Mouse (Mus musculus) inflammation-experienced regulatory T-cells, adult 6 months (primary cell): Measurements from ENCODE around the gene Lsm14b. TPM values are rescaled to one million over a fixed set of nuclear protein-coding genes. Genes with fewer than 3 reads are reported as not detected.

Experiments
- ATAC-seq: one replicate; pipeline ENCODE4 v1.8.0; 2017
- polyA plus RNA-seq, 3 experiments: library from polyadenylated mRNA; unstranded; fragments of 100-300 nt; shearing (Covaris generic); gene quantifications; one replicate each; pipeline ENCODE4 v1.2.1; 2017

The Lsm14b gene
- polyA plus RNA-seq, 3 experiments from 2014 or later, result 2.4 to 3.9 (median 2.5) TPM

DNA sequence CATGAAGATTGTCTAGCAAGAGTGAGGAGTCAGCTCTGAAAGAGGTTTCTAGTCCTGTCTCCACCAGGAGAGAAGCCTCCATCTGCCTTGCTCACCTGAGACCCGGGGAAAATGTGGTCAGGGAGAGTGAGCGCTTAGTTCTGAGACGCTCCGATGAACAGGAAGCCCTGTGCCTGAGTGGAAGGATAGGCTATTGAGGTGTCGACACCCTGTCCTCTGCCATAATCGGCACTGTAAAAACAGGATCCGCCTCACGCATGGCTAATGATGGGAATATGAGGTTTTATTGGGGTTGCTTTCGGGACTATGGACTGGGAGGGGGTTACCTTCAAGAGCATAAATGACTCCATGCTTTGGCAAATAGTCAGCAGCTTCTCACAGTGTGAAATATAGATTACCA is 6.2 kb upstream of the Lsm14b start:
- no peak for ATAC-seq

DNA sequence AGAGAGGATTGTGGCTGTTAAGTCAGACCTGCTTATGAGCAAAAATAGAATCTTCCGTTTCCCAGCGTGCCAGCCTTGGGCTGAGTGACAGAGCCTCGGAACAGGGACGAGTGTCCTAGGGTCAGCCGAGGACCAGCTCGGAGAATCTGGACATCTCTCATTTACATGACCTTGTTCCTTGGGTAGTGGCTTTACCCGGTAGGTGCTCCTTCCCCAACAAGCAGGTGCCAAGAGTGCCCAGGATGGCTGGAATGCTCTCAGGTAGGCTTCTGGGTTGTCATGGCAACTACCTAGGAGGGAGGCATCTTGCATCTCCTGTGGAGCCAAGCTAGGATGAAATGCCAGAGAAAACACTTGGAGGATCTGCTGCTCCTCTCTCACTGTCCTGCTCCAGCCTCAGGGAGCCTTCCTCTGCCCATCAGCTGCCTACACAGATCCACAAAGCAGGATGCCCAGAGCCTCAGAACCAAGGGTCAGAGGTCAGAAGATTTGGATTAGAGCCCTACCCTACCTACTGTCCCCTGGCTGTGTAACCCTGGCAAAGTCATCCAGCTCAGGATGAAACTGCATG is 4.6 kb upstream of the Lsm14b start:
- no peak for ATAC-seq

DNA sequence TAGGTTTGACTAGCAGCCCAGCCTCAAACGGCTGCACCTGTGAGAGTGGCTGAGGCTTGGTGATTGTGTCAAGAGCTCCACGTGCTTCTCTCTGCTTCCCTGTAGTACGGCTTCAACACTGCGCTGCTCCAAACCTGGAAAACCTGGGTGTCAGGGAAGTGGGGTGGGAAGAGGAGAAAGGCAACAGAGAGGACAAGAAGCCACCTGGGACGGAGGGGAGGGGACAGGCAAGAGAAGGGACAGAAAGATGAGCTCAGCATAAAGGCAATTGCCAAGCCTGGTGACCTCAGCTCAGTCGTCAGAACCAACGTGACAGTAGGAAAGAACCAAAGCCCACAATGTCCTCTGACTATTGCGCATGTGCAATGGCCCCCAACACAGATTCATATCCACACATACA is 3.9 kb upstream of the Lsm14b start:
- ATAC-seq, result no peak

DNA sequence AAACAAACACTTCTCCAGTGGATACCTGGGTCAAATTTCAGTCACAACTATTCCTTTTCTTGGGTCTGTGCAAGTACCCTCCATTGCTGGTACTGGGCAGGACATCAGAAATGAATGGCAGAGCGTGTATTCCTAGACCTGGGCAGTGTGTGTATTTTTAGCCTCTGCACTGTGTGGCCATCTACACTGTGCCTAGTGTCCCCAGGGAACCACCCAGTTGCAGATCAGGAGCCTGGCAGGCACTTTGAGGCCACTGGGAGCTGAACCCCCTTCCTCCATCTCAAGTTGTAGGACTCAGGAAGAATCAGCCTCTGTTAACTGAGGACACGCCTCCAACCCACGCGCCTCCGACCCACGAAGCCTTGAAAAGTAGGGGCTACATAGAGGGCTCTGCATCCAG is 2.0 kb upstream of the Lsm14b start:
- ATAC-seq, result no peak

DNA sequence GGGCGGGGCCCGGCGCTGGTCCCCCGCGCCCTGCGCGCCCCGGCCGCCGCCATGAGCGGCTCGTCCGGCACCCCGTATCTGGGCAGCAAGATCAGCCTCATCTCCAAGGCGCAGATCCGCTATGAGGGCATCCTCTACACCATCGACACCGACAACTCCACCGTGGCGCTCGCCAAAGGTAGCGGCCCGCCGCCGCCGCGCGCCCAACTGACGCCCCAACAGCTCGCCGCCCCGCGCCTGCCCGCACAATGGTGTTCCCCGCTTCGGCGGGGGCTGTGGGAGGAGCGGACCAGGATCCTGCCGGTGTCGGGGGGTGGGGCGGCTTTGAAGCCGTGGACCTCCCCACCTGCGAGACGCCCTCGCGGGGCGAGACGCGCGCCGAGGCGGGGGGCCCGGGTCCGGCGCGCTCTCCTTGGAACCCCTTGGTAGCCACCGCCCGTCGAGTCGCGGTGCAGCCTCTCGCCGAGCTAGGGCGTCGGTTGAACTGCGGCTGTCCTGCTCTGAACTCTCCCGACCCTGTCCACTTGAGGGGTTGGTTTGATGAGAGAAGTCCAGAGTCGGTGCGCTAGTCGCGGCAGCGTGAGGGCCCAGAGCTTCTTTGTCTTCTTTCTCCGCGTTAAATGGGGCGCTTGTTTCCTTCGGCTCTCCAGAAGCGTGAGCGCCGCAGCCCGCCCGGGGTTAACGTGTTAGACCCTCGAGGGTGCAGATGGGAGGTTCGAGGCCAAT is 511 bp downstream of the Lsm14b start:
- peak; percentile 11 for ATAC-seq

DNA sequence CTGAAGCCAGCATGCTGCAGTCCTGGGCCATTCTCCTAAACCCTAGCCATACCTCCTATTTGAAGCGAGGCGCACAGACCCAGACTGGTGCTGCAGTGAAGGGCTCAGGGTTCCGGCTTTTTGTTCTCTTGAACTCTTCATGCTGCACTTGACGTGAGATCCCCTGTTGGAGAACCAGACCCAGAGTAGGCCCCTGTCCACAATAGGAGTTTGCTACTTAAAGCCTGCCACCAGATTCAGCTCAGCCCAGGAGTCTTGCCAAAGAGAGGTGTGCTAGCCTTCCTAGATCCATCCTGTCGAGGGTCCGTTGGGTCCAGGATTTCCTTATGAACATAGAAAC is 1.0 kb downstream of the Lsm14b start:
- ATAC-seq, result no peak

DNA sequence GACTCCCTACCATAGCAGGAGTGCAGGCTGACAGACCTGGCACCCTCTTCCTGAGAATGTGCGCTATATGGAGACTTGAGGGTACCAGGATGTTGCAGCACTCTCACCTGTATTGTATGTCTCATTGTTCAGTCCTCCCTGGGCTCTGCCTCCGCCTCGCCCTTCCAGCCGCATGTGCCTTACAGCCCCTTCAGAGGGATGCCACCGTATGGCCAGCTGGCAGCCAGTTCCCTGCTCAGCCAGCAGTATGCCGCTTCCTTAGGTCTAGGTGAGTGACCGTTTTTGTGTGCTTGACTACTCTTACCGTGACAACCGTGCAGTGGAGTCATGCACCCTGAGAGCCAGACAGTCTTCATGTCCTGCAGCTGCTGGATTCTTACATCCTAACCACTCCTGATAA is 3.0 kb downstream of the Lsm14b start:
- ATAC-seq, result no peak

DNA sequence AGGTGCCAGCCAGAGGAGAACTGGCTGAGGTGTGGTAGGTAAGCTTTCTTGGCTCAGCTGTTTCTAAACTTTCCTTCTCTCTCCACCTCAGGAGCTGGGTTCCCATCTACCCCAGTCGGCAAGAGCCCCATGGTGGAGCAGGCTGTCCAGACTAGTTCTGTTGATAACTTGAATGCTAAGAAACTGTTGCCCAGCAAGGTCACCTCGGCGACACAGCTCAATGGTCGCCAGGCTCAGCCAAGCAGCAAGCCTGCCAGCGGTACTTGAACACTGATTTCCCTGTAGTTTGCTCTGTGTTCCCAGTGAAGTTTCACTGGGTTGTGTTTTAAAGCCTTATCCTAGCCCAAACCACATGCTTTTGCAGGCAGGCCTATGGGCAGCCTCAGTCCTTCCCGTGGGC is 6.5 kb downstream of the Lsm14b start:
- ATAC-seq, result no peak

DNA sequence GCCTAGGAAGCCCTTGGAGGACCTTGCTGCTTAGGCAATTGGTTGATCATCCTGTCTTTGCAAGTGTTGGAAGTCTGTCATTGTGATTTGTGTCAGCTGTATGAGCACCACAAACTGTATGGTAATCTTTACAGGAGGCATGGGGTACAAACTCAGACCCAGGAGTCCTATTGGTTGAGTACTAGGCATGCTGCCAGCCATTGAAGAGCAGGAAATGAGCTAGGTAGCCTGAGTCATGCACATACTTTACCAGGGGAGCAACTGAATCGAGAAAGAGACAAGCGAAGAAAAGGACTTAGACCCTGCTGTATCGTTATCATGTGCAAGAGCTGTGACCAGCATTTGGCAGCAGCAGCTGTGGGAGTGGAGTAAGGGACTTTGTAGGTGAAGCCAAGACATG is 8.1 kb downstream of the Lsm14b start:
- ATAC-seq, result no peak

DNA sequence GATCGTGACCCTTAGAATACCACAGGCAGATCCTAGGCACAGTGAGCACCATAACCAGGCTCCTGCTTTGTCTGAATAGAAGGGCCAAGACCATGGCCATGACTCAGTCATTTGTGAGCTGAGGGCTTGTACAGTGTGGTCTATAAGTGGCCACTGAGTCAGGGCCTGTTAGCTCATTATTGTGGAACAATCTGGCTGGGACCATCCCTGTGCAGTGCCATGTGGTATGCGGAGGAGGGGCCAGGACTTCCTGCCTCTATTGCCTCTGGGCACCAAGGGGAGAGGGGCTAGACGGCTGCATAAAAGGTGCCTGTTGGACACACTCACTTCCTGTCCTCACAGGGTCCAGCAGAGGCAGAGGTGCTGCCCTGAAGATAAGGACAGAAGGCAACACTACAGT is 9.2 kb downstream of the Lsm14b start:
- ATAC-seq, result no peak

DNA sequence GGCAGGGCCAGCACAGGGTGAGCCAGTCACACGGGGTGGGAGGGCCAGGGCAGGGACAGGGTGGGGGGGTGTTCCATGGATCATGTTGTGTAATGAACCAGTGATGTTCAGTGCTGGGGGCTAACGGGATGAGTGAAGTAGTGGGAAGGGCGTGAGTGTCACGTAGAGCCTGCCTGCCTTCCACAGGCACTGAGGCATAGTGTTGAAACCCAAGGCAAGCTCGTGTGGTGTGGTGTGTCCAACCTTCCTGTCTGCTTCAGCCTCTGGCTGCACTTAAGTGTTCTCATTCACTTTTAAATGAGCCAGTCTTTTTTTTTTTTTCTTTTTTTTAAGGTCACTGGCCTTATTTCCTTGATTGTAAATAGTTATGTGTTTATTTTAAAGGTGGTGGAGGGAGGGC is 10.0 kb downstream of the Lsm14b start:
- no peak for ATAC-seq

DNA sequence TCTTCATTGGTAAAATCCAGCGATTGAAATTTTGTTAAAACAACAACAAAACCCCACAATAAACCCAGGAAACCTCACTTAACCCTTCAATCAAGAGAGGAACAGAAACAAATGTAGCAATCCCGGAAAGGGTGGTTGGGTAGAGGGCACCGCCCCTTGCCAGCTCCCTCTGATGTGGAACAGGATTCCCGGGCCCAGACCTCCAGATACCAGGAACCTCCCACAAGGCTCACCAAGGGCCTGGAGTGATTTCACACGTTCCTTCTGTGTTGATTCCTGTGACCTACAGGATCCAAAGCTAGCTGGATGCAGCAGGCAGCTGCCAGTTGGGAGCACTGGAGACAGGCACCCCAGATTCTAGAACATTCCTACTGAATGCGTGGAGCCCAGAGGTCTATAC is 15.6 kb downstream of the Lsm14b start:
- no peak for ATAC-seq

DNA sequence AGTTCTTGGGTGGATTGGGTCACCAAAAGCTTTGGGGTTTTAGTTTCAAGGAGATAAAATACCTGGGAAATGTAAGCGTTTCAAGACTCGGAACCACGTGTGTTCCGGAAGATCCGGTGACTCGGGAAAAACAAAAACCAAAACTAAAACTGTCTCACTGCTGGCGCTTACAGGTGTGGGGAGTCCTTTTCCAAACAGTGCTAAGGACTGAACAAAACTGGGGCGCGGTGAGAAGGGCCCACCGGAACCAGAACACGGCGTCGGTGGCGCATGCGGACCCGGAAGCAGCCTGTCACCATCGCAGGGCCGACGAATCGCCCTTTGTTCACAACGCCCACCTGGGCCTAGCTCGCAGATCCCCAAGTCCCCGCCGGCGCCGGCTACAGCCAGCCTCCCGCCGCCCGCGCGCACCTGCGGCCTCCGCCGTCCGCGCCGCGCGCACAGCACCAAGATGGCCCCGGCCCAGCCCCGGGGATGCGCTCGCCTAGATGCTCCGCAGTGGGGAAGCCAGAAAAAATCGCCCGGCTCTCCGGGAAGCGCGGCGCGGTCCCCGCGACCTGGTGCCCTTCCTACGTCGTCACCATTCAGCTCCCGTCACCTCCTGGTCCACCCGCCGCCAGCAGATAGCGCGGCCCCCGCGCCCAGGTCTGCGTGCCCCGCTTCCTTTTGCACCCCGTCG is 16.9 kb downstream of the Lsm14b start:
- peak; percentile 35 for ATAC-seq

DNA sequence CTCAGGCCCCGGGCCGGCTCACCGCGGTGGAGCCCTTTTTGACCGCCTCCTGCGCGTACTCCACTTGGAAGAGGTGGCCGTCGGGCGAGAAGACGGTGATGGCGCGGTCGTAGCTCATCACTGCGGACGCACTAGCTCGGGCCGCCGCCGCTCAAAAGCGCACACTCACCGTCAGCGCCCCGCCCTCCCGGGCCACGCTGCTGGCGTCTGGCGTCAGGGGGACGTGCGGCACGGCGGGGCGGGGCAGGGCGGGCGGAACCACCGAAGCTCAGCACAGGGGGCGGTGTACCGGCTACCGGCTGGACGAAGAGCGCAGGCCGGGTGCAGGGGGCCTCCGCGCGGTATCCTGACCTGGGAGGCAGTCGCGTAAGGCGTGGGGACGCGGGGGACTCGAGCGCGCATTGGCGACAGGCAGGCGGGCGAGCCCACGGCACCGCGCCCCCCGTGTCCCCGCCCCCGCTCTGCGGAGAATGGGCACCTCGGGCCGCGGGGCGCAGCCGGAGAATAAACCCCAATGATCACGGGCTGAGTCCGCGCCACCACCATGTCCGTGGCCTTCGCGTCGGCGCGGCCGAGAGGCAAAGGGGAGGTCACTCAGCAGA is 17.6 kb downstream of the Lsm14b start, which contains the start of the genes Psma7 and Ss18l1:
Gene Psma7, minus strand, starts transcription at position 178 of the 602 bp plus-strand sequence.
Gene Ss18l1, plus strand, starts transcription at position 254 of the 602 bp plus-strand sequence.
- peak; percentile 82 for ATAC-seq

DNA sequence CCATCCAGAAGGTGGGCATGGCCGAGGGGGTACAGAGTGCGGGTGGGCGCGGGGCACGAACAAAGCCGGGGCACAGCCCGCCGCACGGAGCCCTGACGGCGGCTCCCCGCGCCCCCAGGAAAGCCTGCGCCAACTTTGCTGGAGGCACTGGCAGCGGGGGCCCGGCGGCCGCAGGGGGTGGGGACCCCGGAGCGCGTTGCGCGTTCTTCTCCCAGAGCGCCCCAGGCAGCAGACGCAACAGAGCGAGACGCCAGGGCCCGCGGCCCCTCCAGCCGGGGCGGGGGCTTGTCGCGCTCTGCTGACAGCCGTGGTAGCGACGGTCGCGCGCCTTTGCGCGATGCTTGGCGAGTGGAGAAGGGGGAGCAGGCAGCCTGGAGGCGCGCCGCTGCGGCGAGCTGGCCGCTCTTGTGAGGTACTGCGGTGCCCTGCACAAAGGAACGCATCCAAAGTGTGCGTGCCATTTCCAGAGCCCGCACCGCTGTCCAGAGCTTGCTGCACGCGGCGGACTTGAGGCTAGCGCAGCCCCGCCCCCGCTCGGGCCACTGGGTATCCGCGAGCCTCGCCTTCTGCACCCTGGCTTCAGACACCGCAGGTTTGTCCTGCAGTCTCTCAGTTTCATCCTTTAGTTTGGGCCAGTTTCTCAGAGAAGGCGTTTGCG is 18.2 kb downstream of the Lsm14b start:
- ATAC-seq, result peak; percentile 14

DNA sequence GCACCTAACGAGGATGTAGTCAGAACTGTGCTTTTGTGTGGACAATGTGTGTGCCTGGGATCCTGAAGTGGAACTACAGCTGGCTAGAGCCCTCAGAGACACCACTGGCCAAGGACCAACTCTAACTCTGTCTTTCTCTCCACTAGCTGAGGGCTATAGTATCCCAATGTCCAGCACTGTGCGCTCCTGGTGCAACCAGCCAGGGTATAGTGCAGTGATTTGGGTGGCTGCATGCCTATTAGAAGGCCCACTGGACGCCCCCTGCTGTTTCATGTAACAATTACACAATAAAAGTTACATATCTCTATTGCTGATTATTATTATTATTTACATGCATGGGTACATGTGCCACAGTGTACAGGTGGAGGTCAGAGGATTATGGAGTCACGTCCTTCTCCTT is 20.5 kb downstream of the Lsm14b start:
- no peak for ATAC-seq

DNA sequence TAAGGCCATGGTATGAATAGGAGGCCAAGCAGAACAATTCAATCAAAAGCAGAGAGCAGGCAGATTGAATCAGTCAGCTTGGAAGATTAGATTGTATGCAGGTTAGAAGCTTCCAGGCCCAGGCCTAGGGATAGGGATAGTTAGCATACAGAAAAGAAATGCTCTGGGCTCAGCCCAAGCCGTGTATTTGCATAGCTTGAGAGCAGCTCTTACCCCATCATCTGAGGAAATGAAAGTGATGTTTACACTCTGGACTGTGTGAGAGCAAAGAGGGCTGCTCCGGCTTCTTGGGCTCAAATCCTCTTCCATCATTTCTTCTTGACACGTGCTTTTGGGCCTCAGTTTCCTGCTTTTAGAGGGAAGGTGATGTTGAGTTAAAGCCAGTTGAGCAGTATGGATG is 22.8 kb downstream of the Lsm14b start:
- no peak for ATAC-seq

DNA sequence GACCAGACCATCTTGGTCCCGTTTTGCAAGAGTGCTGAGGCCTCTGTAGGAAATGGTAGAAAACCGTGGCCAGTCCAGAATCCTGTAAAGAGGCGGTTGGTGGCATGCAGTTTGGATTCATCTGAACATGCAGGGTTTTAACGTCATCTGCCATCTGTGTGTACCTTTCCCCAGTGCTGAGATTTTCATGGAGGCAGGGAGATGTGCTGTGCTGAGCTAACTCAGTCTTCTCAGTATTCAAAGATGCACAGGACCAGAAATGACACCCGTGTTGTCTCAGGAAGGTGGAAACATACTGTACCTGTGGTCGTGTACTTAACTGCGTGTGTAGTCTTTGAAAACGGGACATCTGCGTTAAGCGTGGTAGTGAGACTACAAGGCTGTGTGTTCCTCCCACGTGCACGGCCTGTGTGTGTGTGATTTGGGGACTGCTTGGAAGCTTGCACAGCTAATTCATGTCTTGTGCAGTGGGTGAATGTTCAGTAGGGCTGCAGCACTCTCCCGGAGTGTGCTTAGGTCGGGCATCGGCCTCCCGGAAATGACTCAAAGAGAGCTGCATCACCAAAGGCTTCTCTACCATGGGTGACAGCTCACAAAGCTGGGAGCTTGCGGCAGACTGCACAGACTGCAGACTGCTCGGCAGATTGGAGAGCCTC is 23.3 kb downstream of the Lsm14b start:
- ATAC-seq, result no peak

DNA sequence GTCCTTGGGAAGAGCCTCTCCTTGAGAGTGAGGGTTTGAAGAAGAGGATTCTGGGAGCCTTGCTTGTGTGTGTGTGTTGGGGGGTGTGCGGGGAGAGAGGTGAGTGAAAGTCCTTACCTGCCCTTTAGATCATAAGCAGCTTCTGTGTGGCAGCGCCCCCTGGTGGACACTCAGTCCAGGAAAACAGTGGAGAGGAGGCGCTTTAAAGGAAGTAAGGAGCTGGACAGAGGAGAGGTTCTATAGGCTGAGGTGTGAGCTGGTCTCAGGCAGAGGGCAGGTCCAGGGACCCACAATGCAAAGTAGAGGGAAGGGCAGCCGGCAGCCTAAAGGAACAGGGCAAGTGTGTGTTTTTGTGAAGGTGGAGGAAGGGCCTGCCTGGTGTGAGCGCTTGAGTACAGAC is 26.2 kb downstream of the Lsm14b start:
- ATAC-seq, result peak; percentile 85

DNA sequence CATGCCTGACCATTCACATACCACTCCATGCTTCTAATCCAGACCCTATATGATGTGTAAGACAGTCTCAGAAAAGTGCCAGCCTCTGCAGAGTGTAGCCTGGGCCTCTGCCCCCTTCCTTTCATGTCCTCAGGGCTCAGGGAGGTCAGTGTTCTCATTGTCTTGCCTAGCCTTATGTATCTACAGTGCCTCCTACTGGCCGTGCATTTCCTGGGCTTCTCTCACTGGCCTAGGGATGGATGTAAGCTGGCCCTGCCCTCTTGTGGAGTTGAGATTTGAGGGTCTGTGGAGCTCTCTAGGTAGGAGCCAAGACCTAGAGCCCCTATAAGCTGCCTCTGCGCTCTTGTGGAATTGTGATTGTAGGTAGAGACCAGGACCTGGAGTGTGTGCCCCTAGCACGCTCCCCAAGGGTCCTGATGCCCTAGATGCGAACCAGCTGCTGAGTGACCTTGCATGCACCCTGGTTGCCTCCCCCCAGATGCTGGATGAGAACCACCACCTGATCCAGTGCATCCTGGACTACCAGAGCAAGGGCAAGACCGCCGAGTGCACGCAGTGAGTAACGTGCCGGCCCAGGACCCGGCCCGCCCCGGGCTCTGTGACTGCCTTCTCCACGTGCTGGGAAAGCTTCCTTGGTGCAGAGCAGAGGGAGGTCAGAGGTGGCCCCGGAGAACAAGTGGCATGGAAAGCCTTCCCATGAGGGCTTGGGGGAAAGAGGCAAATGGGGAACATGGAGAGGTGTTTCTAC is 27.4 kb downstream of the Lsm14b start:
- no peak for ATAC-seq

DNA sequence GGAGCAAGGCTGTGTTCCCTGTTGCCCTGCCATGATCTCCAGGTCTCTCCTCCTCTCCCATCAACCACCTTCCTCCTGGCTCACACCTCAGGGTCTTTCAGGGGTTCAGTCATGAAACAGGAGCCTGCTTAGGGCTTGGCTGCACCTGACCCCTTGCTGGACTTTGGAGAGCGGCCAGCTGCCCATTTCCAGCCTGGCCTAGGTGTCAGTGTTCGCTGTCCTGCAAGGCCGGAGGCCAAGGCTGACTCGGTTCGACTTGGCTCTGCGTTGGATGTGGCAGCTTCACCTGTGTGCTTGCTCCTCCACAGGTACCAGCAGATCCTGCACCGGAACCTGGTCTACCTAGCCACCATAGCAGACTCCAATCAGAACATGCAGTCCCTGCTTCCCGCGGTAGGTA is 28.2 kb downstream of the Lsm14b start:
- ATAC-seq, result no peak
